Comparison of ENCODE assay signal across 20 mouse cellular contexts in the genomic region with DNA sequence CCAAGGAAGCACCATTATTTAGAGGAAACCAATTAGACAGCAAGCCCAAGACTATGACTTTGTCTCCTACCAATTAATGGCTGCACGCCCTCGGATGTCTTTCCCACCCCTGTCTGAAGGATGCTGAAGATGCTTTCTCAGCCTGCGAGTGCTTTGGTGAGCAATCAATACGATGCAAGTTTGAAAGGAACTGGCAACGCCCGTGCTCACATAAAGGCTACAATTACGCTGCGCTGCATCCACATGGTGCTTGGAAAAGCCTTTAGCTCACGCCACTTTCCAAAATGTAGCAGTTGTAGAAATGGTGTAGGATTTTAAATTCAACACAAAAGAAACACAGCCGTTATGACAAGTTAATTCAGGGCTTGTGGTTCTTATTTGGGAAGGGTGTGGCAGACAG.
"Had no signal": no experiment of that assay in that cellular context is flagged by ENCODE, and none has a peak within 500 bp of the region (broad histone marks: within the 10 kb centered on the region; RNA-seq: fewer than 3 reads in every experiment).

No protein-coding gene starts in this region.

- DNase-seq: lung, adult 18-20 months; lung, embryonic 14.5 days; lung, postnatal 10 days; lung, postnatal 4 days; retina, postnatal 1 day; right cerebral cortex, adult 18-20 months; right cerebral cortex, postnatal 25 days; right cerebral cortex, postnatal 4 days; spleen, adult 18-20 months; thymus, adult 2 months; thymus, postnatal 25 days; thymus, postnatal 4 days had no signal

- H3K36me3 ChIP-seq: midbrain, embryonic 10.5 days; midbrain, embryonic 13.5 days; neural tube, embryonic 13.5 days; neural tube, embryonic 15.5 days; stomach, embryonic 15.5 days had no signal

- H3K9ac ChIP-seq: liver, embryonic 14.5 days; lung, embryonic 14.5 days; midbrain, embryonic 13.5 days; neural tube, embryonic 13.5 days; neural tube, embryonic 15.5 days; stomach, embryonic 15.5 days had no signal

- H3K27me3 ChIP-seq: midbrain, embryonic 13.5 days; neural tube, embryonic 13.5 days; neural tube, embryonic 15.5 days; stomach, embryonic 15.5 days had no signal

- H3K27ac ChIP-seq: liver, embryonic 14.5 days; midbrain, embryonic 10.5 days; midbrain, embryonic 13.5 days; neural tube, embryonic 13.5 days; neural tube, embryonic 15.5 days; stomach, embryonic 15.5 days; stomach, postnatal 0 days had no signal

- H3K4me3 ChIP-seq: midbrain, embryonic 10.5 days; midbrain, embryonic 13.5 days; myocyte; neural tube, embryonic 13.5 days; neural tube, embryonic 15.5 days; stomach, embryonic 15.5 days had no signal

- H3K4me1 ChIP-seq: midbrain, embryonic 10.5 days; midbrain, embryonic 13.5 days; neural tube, embryonic 13.5 days; neural tube, embryonic 15.5 days; stomach, embryonic 15.5 days had no signal

- H3K9me3 ChIP-seq: midbrain, embryonic 10.5 days; midbrain, embryonic 13.5 days; neural tube, embryonic 13.5 days; neural tube, embryonic 15.5 days; stomach, embryonic 15.5 days had no signal

- H3K4me2 ChIP-seq: lung, embryonic 14.5 days; midbrain, embryonic 13.5 days; neural tube, embryonic 13.5 days; neural tube, embryonic 15.5 days; stomach, embryonic 15.5 days had no signal

- ATAC-seq: midbrain, embryonic 13.5 days had no signal
